Mouse (Mus musculus) B cell, adult 2 months (primary cell): ENCODE results near the gene Tns1.

Experiments
- DNase-seq, 2 experiments: peaks; one replicate each; pipeline ENCODE4 v3.0.0; 2022

Gene Tns1

DNA sequence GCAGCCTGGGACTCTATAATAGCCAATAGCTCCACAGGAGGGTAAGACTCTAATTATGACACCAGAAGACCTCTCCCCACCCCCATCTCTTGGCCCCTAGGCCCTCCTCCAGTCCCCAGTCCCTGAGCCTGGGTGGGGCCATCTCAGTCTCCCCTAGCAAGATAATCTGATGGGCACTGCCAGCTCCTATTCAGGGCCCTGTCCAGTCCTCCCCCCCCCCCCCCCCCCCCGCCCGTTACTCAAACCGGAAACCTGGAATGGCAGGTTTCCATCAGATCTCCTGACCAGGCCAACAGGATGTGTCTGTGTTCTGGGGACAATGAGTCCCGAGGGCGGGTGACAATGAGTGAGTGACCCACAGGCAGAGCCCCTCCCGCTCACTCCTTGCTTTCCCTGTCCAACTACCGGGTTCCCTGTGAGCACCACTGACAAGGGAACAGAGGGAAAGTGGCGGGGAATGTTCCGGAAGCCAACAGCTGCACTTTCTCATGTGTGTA lies 136.5 kb downstream of the Tns1 start:
- no peak for DNase-seq

DNA sequence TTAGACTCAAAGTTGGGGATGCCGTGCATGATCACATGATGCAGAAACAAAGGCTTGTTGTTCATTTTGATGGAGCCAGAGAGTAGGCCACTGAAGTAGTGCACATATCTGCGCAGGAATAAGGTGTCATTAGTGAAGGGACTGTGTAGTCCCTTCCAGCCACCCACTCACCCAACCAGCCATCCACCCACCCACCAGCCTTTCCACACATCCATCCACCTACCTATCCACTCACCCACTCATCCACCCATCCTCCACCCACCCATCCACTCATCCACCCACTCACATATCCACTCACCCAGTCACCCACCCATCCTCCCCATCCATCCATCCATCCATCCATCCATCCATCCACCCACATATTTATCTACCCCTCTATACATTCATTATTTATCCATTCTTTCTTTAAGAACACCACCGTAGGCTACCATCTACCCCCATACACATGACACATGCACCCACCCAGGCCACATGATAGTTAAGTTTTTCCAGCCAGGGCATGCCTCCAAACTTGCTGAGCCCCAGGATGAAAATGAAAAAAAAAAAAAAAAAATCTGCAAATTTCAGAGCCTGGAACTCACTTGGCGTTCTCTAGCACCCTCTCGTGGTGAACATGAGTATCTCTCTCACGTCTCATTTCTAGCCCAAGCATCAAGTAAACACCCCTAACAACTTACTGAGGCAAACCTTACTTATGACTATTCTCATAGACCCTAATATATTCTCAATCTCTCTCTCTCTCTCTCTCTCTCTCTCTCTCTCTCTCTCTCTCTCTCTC lies 137.8 kb downstream of the Tns1 start:
- peak; percentile 39 to 51 for DNase-seq

DNA sequence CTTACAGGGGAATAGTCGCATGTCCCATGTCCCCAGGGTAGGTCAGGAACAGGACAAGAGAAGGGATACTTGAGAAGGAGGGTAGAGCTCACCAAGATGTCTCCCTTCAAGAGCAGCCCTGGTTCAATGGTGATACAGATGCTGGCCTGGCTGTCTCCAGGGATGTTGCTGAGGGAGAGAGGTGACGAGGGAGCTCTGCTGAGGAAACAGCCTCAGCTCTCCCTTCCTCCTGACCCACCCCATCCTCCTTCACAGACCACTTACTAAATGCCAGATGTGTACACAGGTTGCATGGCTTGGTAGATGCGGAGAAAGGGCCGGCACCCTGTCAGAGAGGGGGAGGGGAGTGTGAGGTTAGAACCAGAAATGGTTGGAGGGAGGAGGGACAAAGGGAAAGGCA lies 138.6 kb downstream of the Tns1 start:
- no peak for DNase-seq

DNA sequence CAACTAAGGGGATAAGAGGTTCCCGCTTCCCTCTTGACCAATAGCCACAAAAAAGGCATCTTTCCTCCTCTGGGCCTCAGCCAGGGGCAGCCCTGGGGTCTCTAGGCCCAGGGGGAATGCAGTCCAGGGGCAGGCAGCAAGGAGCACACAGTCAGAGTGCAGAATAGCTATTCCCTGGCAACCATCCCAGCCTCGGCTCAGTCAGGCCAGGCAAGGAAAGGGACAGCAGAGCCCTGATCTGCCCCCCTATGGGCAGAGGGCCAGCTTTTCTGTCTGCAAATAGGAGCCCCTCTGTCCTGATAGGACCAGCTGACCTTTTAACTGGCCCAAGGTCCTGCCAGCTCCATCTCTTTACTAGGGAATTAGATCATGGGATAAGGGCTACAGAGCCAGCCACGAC lies 145.0 kb downstream of the Tns1 start:
- DNase-seq = no peak

- no peak for DNase-seq
Observed at GRCm38 (mm10) chr1:73978576-73978975, 145.7 kb downstream of the Tns1 start.

DNA sequence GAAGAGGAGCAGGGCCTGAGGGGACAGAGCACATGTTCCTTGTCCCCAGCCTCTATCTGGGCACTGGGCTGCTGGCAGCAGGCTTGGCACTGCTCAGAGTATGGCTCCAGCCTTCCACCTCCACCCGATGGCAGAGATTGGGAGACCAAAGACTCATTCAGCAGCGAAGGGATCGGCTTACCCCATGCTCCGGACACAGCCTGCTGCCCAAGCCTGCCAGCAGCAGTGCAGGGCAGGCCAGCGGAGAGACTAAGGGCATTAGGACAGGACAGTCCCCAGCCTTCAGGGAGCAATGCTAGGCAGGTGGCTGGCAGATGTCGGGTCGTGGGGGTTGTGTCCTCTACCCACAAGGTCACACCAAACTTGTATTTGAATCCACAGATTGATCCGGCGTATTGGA lies 150.3 kb downstream of the Tns1 start:
- DNase-seq = no peak

GRCm38 (mm10) chr1:73972726-73973125 lies 151.5 kb downstream of the Tns1 start:
- DNase-seq = no peak

- DNase-seq = no peak
Observed at GRCm38 (mm10) chr1:73970161-73970730, 154.0 kb downstream of the Tns1 start.

- no peak for DNase-seq
Observed at GRCm38 (mm10) chr1:73968712-73969511, 155.3 kb downstream of the Tns1 start.

GRCm38 (mm10) chr1:73966411-73967238 lies 157.6 kb downstream of the Tns1 start:
- DNase-seq = no peak

GRCm38 (mm10) chr1:73964151-73964743 lies 160.0 kb downstream of the Tns1 start:
- DNase-seq = no peak

DNA sequence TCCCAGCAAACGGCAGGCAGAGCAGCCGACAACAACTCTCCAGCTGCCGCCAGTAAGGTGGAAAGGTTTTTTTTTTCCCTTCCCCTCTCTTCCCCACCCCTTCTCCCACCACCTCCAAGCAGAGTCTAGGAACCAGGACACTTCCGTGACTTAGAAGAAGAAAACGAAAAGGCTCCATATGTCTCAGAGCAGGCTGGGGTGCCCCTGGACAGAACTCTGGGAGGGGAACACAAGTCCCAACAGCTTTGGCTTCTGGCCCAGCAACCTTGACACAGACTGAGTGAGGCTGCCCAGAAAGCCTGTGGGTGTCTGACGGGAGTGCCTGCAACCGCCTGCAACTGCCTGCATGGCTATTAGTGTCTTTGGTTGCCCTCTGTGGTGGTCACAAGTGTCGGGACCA lies 160.6 kb downstream of the Tns1 start:
- no peak for DNase-seq

DNA sequence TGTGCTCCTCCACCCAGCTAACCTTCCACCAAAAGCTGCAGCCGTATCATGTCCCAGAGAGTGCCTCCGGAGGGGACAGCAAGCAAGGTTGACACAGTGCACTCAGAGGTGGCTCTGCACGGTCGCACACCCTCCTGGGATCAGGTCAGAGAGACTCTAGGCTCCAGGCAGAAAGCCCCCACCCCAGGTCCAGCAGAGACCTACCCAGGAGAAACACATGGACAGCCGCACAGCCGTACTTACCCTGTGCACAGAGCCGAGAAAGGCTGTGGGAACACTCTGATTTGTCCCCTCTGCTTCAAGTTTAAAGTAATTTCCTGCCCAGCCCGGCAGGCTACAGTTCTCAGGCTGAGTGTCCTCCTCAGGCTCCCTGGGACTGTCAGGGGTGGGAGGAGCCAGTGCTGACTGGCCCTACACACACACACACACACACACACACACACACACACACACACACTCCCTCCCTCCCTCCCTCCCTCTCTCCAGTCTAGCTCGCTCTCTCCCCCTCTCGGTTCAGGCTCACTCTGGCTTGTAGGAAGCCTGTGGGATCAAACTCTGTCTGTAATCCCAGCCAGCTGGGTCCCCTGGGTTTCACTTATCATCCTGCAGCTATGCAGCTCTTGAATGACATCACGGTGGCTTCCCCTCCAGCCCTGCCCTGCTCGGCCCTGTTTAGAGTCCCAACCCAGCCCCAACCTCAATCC lies 161.4 kb downstream of the Tns1 start:
- no peak for DNase-seq

DNA sequence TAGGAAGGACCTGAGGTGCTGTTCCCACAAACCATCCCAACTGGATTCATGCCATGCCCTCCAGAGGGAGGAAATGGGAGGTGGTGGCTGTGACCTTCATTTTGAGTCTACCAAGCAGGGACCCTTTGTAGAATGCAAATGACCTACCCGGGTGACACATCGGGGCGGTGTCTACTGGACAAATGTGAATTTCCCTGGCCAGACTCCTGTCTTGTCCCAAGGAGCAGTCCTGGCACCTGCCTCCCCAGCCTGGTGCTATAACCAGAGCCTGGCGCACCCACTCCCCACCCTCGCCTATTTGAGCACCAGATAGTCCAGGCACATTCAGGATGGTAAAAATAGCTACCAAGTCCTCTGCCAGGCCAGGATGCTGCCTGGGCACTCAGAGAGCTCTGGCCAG lies 162.2 kb downstream of the Tns1 start:
- no peak for DNase-seq

DNA sequence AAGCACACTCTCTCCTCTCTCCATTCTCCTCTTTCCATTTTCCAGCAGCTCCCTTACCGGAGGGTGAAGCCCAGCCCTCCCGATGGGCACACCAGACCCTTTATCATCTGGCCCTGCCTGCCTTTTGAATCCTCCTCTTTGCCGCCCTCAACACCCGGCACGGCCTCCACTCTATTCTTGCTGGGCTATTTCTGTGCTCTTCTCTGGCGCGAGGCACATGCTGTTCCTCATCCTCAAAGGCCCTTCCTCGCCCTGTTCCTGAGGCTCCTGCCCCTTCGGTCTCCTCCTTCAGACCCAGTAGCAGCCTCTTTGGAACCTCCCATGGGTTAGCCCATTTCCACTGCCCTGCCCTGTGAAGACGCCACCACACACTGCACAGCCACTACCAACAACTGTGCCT lies 164.5 kb downstream of the Tns1 start:
- no peak for DNase-seq

- DNase-seq = no peak
Observed at GRCm38 (mm10) chr1:73959344-73959743, 164.9 kb downstream of the Tns1 start.

GRCm38 (mm10) chr1:73958210-73958983 lies 165.9 kb downstream of the Tns1 start:
- DNase-seq = no peak

GRCm38 (mm10) chr1:73957428-73957827 lies 166.8 kb downstream of the Tns1 start:
- DNase-seq = no peak

DNA sequence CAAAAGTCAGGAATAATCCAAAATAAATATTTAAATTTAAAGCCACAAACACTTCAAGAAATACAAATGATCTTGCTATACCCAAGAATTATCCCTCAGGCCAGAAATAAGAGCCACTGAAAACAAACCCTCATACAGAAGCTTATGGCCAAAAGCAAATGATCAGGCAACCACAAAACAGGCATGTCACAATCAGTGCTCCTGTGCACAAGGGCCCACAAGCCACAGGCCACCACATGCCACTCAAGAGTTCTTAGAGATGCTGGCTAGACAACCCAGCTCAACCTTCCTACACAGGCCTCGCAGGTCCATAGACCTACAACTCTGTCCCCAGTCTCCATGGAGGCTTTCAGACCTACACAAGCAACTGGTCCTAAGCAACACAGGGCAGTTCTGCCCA lies 167.9 kb downstream of the Tns1 start:
- no peak for DNase-seq

DNA sequence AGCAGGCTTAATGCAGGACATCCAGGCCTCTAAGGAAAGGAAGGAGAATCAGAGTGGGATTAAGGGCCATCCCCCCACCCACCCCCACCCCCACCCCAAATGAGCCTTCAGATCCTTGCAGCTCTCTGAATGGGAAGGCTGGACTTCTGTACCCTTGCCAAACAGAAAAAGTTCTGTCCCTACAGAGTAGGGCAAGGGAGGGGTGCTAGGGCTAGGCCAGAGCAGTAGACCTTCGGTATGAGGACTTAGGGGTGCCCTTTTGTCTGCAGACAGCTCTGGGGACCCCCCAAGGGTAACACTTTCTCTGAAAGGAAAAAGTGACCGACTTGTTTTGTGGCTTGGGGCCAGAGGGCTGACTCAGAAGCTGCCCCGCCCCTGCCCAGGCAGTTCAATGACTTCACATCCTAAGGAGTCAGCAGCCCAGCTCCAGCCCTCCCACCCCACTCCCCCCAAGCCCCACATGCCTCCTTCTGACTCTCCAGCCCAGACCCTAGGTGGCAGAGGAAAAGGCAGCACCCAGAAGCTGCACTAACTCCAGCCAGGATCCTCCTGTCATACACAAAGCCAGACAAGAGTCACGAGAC lies 168.9 kb downstream of the Tns1 start:
- no peak for DNase-seq

DNA sequence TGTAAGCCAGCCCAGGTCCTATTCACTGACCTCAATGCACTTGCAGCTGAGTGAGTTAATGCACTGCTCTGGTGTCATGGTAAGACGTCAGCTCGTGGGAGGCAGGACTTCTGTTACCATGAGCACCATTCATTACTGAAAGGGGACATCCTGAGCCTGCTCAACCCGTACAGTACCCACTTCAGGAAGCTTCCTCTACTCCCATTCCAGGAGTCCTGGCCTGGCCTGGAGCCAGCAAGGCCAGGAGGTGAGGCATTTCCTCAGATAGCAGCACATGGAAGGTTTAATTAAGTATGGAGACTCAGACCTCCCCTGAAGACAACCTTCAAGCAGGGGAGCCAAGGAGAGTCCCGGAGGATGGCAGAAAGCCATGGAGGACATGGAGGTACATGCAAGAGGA lies 169.6 kb downstream of the Tns1 start:
- no peak for DNase-seq
